8 mouse cellular contexts compared by ENCODE assay signal in the genomic region with DNA sequence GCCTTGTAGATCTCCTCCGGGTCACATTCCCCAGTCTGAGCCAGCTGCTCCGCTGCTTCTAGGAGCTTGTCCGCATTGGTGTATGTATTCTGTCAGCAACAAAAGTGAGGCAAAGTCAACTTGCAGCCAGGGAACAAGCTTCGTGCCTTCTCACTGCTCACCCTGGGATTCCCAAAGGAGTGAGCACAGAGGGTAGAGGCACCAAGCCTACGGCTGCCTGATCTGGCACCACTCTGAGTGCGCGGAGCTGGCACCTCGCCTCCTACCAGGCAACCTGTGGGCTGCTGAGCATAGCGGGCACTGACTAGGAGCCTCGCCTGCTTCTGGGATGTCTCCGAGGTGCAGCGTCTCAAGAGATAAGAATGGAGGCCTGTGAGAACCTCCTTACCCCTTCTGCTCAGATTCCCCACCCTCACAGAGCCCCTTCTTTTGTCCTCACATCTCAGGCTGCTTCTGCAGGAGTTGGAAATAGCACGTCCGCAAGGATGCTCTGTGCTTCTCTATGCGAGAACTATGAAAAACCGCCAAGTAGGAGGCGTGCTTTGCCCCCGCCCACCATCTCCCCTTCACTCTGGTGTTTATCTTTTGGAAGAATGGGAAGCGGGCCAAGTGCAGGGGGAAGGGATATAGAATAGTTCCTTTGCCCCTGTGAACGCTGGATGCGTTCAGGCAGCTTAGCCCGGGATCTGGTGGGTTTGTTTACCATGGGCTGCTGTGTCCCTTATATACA.
DNase-seq lines count a peak whose midpoint lies in the region; ATAC-seq and TF ChIP-seq lines count a peak whose summit lies in the region.

No protein-coding gene starts in this region.

- no peak overlapping the region for H3K27ac ChIP-seq in heart, adult 2 months
- H3K27ac ChIP-seq in heart, embryonic 10.5 days: peak overlapping the region; percentile 67; the same call in 1 of the 2 replicates
- H3K27ac ChIP-seq in stomach, embryonic 16.5 days (ENCODE audit: low read length): no peak overlapping the region

- TF ChIP-seq POLR2A in heart, adult 2 months (IDR thresholded peaks at IDR 0.05; ENCODE audit: insufficient read depth, low read depth, low read length): no peak

- H3K9ac ChIP-seq in heart, adult 2 months (ENCODE audit: low read depth, low read length): no peak overlapping the region
- peak overlapping the region; percentile 50; the same call in 1 of the 2 replicates for H3K9ac ChIP-seq in stomach, embryonic 16.5 days (ENCODE audit: low read length)

- no peak for TF ChIP-seq CTCF in heart, adult 2 months (IDR thresholded peaks at IDR 0.05)

- H3K4me2 ChIP-seq in stomach, embryonic 16.5 days (ENCODE audit: low read depth, low read length): peak overlapping the region; percentile 45

- TF ChIP-seq EP300 in heart, adult 2 months (IDR thresholded peaks at IDR 0.05; ENCODE audit: insufficient read depth, low read depth, low read length): no peak

- no peak overlapping the region for H3K4me3 ChIP-seq in heart, adult 2 months
- peak overlapping the region; percentile 35 for H3K4me3 ChIP-seq in heart, embryonic 10.5 days
- peak overlapping the region; percentile 11; the same call in 1 of the 2 replicates for H3K4me3 ChIP-seq in stomach, embryonic 16.5 days (replicated peaks; ENCODE audit: low read length)

- intact Hi-C loops in heart, adult 2 months (cut with DNase I): no loop called here
- intact Hi-C loops in gastrocnemius, postnatal 14 days (cut with DNase I; ENCODE audit: low total_unique reads): no loop called here

- H3K4me1 ChIP-seq in heart, adult 2 months (ENCODE audit: control insufficient read depth, insufficient read depth, low read length): no peaks in the 10 kb centered on the region
- H3K4me1 ChIP-seq in heart, embryonic 10.5 days: peaks cover 30% of the 10 kb centered on the region
- H3K4me1 ChIP-seq in stomach, embryonic 16.5 days (ENCODE audit: control insufficient read depth, insufficient read depth, low read length): peaks cover 9% of the 10 kb centered on the region

- H3K36me3 ChIP-seq in heart, adult 2 months (ENCODE audit: control insufficient read depth, insufficient read depth, low read length): no peaks in the 10 kb centered on the region
- no peaks in the 10 kb centered on the region for H3K36me3 ChIP-seq in heart, embryonic 10.5 days
- no peaks in the 10 kb centered on the region for H3K36me3 ChIP-seq in stomach, embryonic 16.5 days (ENCODE audit: control insufficient read depth, insufficient read depth, low read length)

- peak; percentile 53; the same call in 1 of the 2 replicates for ATAC-seq in stomach, embryonic 16.5 days (ENCODE audit: insufficient read depth, low FRiP score)

- DNase-seq in heart, adult 2 months: peak; percentile 23 to 31
- DNase-seq in heart, adult 9 months (ENCODE audit: low spot score in 2 of 2): no peak
- DNase-seq in ZHBTc4 (ENCODE audit: low read depth, low spot score): peak; percentile 25
- no peak for DNase-seq in heart, embryonic 10.5 days (ENCODE audit: low spot score)
- DNase-seq in left cerebral cortex, adult 18-20 months (ENCODE audit: low spot score in 2 of 2): peak; percentile 82 to 84
- DNase-seq in gastrocnemius, postnatal 14 days: no peak
- no peak for DNase-seq in kidney, adult 11 months

- no peaks in the 10 kb centered on the region for H3K9me3 ChIP-seq in heart, embryonic 10.5 days
- H3K9me3 ChIP-seq in stomach, embryonic 16.5 days (replicated peaks; ENCODE audit: control insufficient read depth, low read length): no peaks in the 10 kb centered on the region

- WGBS in heart, adult 2 months: 38% methylated on average over 22 of the region's 22 CpGs
- WGBS in heart, embryonic 10.5 days: 54% methylated on average over 22 of the region's 22 CpGs
- WGBS in stomach, embryonic 16.5 days: 27% methylated on average over 22 of the region's 22 CpGs

- no peaks in the 10 kb centered on the region for H3K27me3 ChIP-seq in heart, adult 2 months (ENCODE audit: control insufficient read depth, insufficient read depth, low read length)
- no peaks in the 10 kb centered on the region for H3K27me3 ChIP-seq in heart, embryonic 10.5 days (ENCODE audit: insufficient read depth, poor library complexity, severe bottlenecking)
- no peaks in the 10 kb centered on the region for H3K27me3 ChIP-seq in stomach, embryonic 16.5 days (ENCODE audit: control insufficient read depth, insufficient read depth, low read length)

- no peaks in the 10 kb centered on the region for H3K79me2 ChIP-seq in heart, adult 2 months (replicated peaks; ENCODE audit: control insufficient read depth, insufficient read depth, low read length)

Comparison
In these comparisons a context has a peak if more than half of its experiments do, and no peak if none do; other contexts are left out.
1. DNase-seq: peak in heart, adult 2 months (2 of 2), ZHBTc4 (single experiment) and left cerebral cortex, adult 18-20 months (2 of 2); none in heart, adult 9 months (0 of 2), heart, embryonic 10.5 days (single experiment), gastrocnemius, postnatal 14 days (single experiment) and kidney, adult 11 months (single experiment).